Mouse (Mus musculus): ENCODE results near the gene Slc9a9.

The Slc9a9 gene

GRCm38 (mm10) chr9:94685640-94686039 lies 15.9 kb downstream of the Slc9a9 start:
- no peak for DNase-seq (ENCODE audit: low spot score)

GRCm38 (mm10) chr9:94686380-94686779 lies 16.7 kb downstream of the Slc9a9 start:
- DNase-seq (ENCODE audit: low spot score), result no peak

GRCm38 (mm10) chr9:94687203-94687859 lies 17.6 kb downstream of the Slc9a9 start:
- DNase-seq (ENCODE audit: low spot score), result no peak

- DNase-seq (ENCODE audit: low spot score), result peak; percentile 58
Observed at GRCm38 (mm10) chr9:94691311-94692087, 21.8 kb downstream of the Slc9a9 start.

- no peak for DNase-seq (ENCODE audit: low spot score)
Observed at GRCm38 (mm10) chr9:94692122-94692521, 22.4 kb downstream of the Slc9a9 start.

- no peak for DNase-seq (ENCODE audit: low spot score)
Observed at GRCm38 (mm10) chr9:94694243-94694642, 24.5 kb downstream of the Slc9a9 start.

- no peak for DNase-seq (ENCODE audit: low spot score)
Observed at GRCm38 (mm10) chr9:94694983-94695382, 25.3 kb downstream of the Slc9a9 start.

- no peak for DNase-seq (ENCODE audit: low spot score)
Observed at GRCm38 (mm10) chr9:94696539-94697079, 26.9 kb downstream of the Slc9a9 start.

- no peak for DNase-seq (ENCODE audit: low spot score)
Observed at GRCm38 (mm10) chr9:94698175-94698574, 28.5 kb downstream of the Slc9a9 start.

GRCm38 (mm10) chr9:94700549-94700948 lies 30.8 kb downstream of the Slc9a9 start:
- peak; percentile 17 for DNase-seq (ENCODE audit: low spot score)

GRCm38 (mm10) chr9:94701193-94701869 lies 31.6 kb downstream of the Slc9a9 start:
- DNase-seq (ENCODE audit: low spot score), result no peak

- no peak for DNase-seq (ENCODE audit: low spot score)
Observed at GRCm38 (mm10) chr9:94701965-94702634, 32.4 kb downstream of the Slc9a9 start.

- DNase-seq (ENCODE audit: low spot score), result no peak
Observed at GRCm38 (mm10) chr9:94704986-94705757, 35.5 kb downstream of the Slc9a9 start.

- DNase-seq (ENCODE audit: low spot score), result no peak
Observed at GRCm38 (mm10) chr9:94705758-94706026, 36.0 kb downstream of the Slc9a9 start.

- DNase-seq (ENCODE audit: low spot score), result no peak
Observed at GRCm38 (mm10) chr9:94712084-94712483, 42.4 kb downstream of the Slc9a9 start.

- no peak for DNase-seq (ENCODE audit: low spot score)
Observed at GRCm38 (mm10) chr9:94716695-94717094, 47.0 kb downstream of the Slc9a9 start.

GRCm38 (mm10) chr9:94723631-94724030 lies 53.9 kb downstream of the Slc9a9 start:
- DNase-seq (ENCODE audit: low spot score), result no peak

- no peak for DNase-seq (ENCODE audit: low spot score)
Observed at GRCm38 (mm10) chr9:94725121-94725520, 55.4 kb downstream of the Slc9a9 start.

GRCm38 (mm10) chr9:94727457-94727856 lies 57.7 kb downstream of the Slc9a9 start:
- peak; percentile 20 for DNase-seq (ENCODE audit: low spot score)

- DNase-seq (ENCODE audit: low spot score), result no peak
Observed at GRCm38 (mm10) chr9:94730396-94730795, 60.7 kb downstream of the Slc9a9 start.

GRCm38 (mm10) chr9:94732136-94732535 lies 62.4 kb downstream of the Slc9a9 start:
- DNase-seq (ENCODE audit: low spot score), result no peak

All from T-cell, adult 2 months (primary cell).